Mouse (Mus musculus) intestine, embryonic 14.5 days (tissue): ENCODE results near the gene Med9. TPM values are rescaled to one million over a fixed set of nuclear protein-coding genes. Genes with fewer than 3 reads are reported as not detected.
"Not testable (repeated sequence)": the region's sequence is repeated elsewhere in the genome, so short reads cannot be mapped to it uniquely, and the experiment has no call there.

Experiments
- ATAC-seq: fragments of 200-750 bp; cut with Nextera tagmentation; replicated peaks from 2 replicates; pipeline ENCODE4 v1.8.0; 2017; ENCODE audit warnings: low read depth, moderate number of reproducible peaks, moderate TSS enrichment, moderate library complexity; ENCODE audit not compliant: low FRiP score, low TSS enrichment
- DNase-seq: peaks from one replicate; pipeline ENCODE4 v3.0.0-alpha.2; 2018; ENCODE audit warnings: low spot score
- H3K27ac ChIP-seq: fragments of 300-500 bp; sonication (generic); 2 replicates; pipeline ENCODE4 v1.5.1; 2014; ENCODE audit warnings: low read depth, mild to moderate bottlenecking, control low read depth
- H3K27me3 ChIP-seq: fragments of 300-500 bp; sonication (generic); replicated peaks from 2 replicates; pipeline ENCODE4 v1.6.1; 2014; ENCODE audit warnings: low read length, control low read depth; ENCODE audit not compliant: control insufficient read depth, insufficient read depth
- H3K36me3 ChIP-seq: fragments of 300-500 bp; sonication (generic); 2 replicates; pipeline ENCODE4 v1.6.1; 2014; ENCODE audit warnings: low read length, control low read depth; ENCODE audit not compliant: control insufficient read depth, insufficient read depth
- H3K4me1 ChIP-seq: fragments of 300-500 bp; sonication (generic); replicated peaks from 2 replicates; pipeline ENCODE4 v1.6.1; 2014; ENCODE audit warnings: low read length, control low read depth, mixed read lengths; ENCODE audit not compliant: control insufficient read depth, insufficient read depth
- H3K4me2 ChIP-seq: fragments of 300-500 bp; sonication (generic); 2 replicates; pipeline ENCODE4 v1.6.1; 2014; ENCODE audit warnings: low read length
- H3K4me3 ChIP-seq: fragments of 300-500 bp; sonication (generic); 2 replicates; pipeline ENCODE4 v1.5.1; 2014; ENCODE audit warnings: low read depth, low read length, control low read depth, mixed read lengths
- H3K9ac ChIP-seq: fragments of 300-500 bp; sonication (generic); 2 replicates; pipeline ENCODE4 v1.6.1; 2014; ENCODE audit warnings: mild to moderate bottlenecking, low read length
- H3K9me3 ChIP-seq: fragments of 300-500 bp; sonication (generic); 2 replicates; pipeline ENCODE4 v1.6.1; 2016; ENCODE audit warnings: low read length, control low read depth; ENCODE audit not compliant: control insufficient read depth
- WGBS: fragments of 180-500 bp; shearing (Covaris S2); extraction: QIAGEN DNeasy Blood & Tissue Kit; methylation state at CpG from one replicate; pipeline ENCODE4 v1.1.7; 2014; 5-methylcytosine and 5-hydroxymethylcytosine counted together
- polyA plus RNA-seq: library from polyadenylated mRNA; unstranded; fragments of >200 nt; fragmentation: Nextera tagmentation; extraction: Ambion mirVana; gene quantifications from 2 replicates; pipeline ENCODE4 v1.2.1, GENCODE M21; 2014

Med9 gene
- polyA plus RNA-seq, 1 experiment from 2014 or later, result 41.5 TPM

GRCm38 (mm10) chr11:59937615-59938014 is 10.4 kb upstream of the Med9 start:
- peaks cover 13% of the 10 kb centered on the region for H3K4me1 ChIP-seq
- H3K27ac ChIP-seq, result no peak overlapping the region
- no peak overlapping the region for H3K4me2 ChIP-seq
- no peaks in the 10 kb centered on the region for H3K27me3 ChIP-seq
- ATAC-seq (no peak), DNase-seq (no peak)
- no peak overlapping the region for H3K9ac ChIP-seq
- no peaks in the 10 kb centered on the region for H3K9me3 ChIP-seq
- no peaks in the 10 kb centered on the region for H3K36me3 ChIP-seq
- no peak overlapping the region for H3K4me3 ChIP-seq
- 49% methylated on average over 2 of the region's 2 CpGs for WGBS

GRCm38 (mm10) chr11:59939821-59940220 is 8.2 kb upstream of the Med9 start:
- H3K27ac ChIP-seq, result no peak overlapping the region
- DNase-seq (no peak), ATAC-seq (no peak)
- H3K9ac ChIP-seq, result no peak overlapping the region
- H3K4me2 ChIP-seq, result no peak overlapping the region
- 57% methylated on average over 1 of the region's 1 CpGs for WGBS
- no peaks in the 10 kb centered on the region for H3K4me1 ChIP-seq
- H3K36me3 ChIP-seq, result no peaks in the 10 kb centered on the region
- no peaks in the 10 kb centered on the region for H3K9me3 ChIP-seq
- H3K27me3 ChIP-seq, result no peaks in the 10 kb centered on the region
- no peak overlapping the region for H3K4me3 ChIP-seq

GRCm38 (mm10) chr11:59940645-59941044 is 7.4 kb upstream of the Med9 start:
- Histone ChIP-seq H3K9ac (no peak overlapping the region), H3K4me2 (no peak overlapping the region), H3K27ac (no peak overlapping the region), H3K4me1 (no peaks in the 10 kb centered on the region), H3K4me3 (no peak overlapping the region), H3K36me3 (no peaks in the 10 kb centered on the region), H3K27me3 (no peaks in the 10 kb centered on the region), H3K9me3 (no peaks in the 10 kb centered on the region)
- DNase-seq (no peak), ATAC-seq (no peak)
- 61% methylated on average over 3 of the region's 3 CpGs for WGBS

GRCm38 (mm10) chr11:59941391-59941790 is 6.6 kb upstream of the Med9 start:
- DNase-seq (no peak), ATAC-seq (no peak)
- 20% methylated on average over 3 of the region's 3 CpGs for WGBS
- Histone ChIP-seq H3K4me3 (no peak overlapping the region), H3K36me3 (no peaks in the 10 kb centered on the region), H3K4me1 (no peaks in the 10 kb centered on the region), H3K4me2 (no peak overlapping the region), H3K27ac (no peak overlapping the region), H3K27me3 (no peaks in the 10 kb centered on the region), H3K9me3 (no peaks in the 10 kb centered on the region), H3K9ac (no peak overlapping the region)

GRCm38 (mm10) chr11:59944855-59945254 is 3.2 kb upstream of the Med9 start:
- 93% methylated on average over 9 of the region's 10 CpGs for WGBS
- H3K4me1 ChIP-seq, result peaks cover 14% of the 10 kb centered on the region
- not testable (repeated sequence) for H3K27me3 ChIP-seq, H3K36me3 ChIP-seq, H3K9me3 ChIP-seq, DNase-seq, H3K27ac ChIP-seq, H3K4me3 ChIP-seq, ATAC-seq, H3K4me2 ChIP-seq, H3K9ac ChIP-seq

GRCm38 (mm10) chr11:59948401-59948767 is 378 bp downstream of the Med9 start:
- WGBS, result 1% methylated on average over 16 of the region's 16 CpGs
- DNase-seq, result peak; percentile 66

GRCm38 (mm10) chr11:59952892-59953291 is 4.9 kb downstream of the Med9 start:
- H3K9ac ChIP-seq, result no peak overlapping the region
- no peak overlapping the region for H3K27ac ChIP-seq
- ATAC-seq (no peak), DNase-seq (no peak)
- WGBS, result 80% methylated on average over 14 of the region's 14 CpGs
- H3K4me2 ChIP-seq, result no peak overlapping the region
- no peaks in the 10 kb centered on the region for H3K27me3 ChIP-seq
- peaks cover 10% of the 10 kb centered on the region for H3K4me1 ChIP-seq
- no peaks in the 10 kb centered on the region for H3K9me3 ChIP-seq
- peaks cover 11% of the 10 kb centered on the region; the same call in 1 of the 2 replicates for H3K36me3 ChIP-seq
- H3K4me3 ChIP-seq, result no peak overlapping the region

More at GRCm38 (mm10) chr11:59948401-59948767, 378 bp downstream of the Med9 start:
- Histone ChIP-seq H3K9ac (peak overlapping the region; percentile 99), H3K4me1 (peaks cover 14% of the 10 kb centered on the region), H3K4me2 (peak overlapping the region; percentile 93), H3K27ac (peak overlapping the region; percentile 79), H3K9me3 (no peaks in the 10 kb centered on the region), H3K36me3 (0 out of 2 replicates have a peak, but pooled peaks cover 7% of the 10 kb centered on the region), H3K27me3 (no peaks in the 10 kb centered on the region), H3K4me3 (peak overlapping the region; percentile 99)
- peak; percentile 70 for ATAC-seq

GRCm38 (mm10) chr11:59956749-59957148 is 8.7 kb downstream of the Med9 start:
- no peaks in the 10 kb centered on the region for H3K4me1 ChIP-seq
- no peak overlapping the region for H3K4me2 ChIP-seq
- DNase-seq, result no peak
- H3K27ac ChIP-seq, result no peak overlapping the region
- peaks cover 18% of the 10 kb centered on the region for H3K36me3 ChIP-seq
- no peak for ATAC-seq
- 85% methylated on average over 6 of the region's 6 CpGs for WGBS
- H3K9me3 ChIP-seq, result no peaks in the 10 kb centered on the region
- no peaks in the 10 kb centered on the region for H3K27me3 ChIP-seq
- no peak overlapping the region for H3K4me3 ChIP-seq
- H3K9ac ChIP-seq, result no peak overlapping the region

- 67% methylated on average over 4 of the region's 4 CpGs for WGBS
- no peak overlapping the region for H3K4me2 ChIP-seq
- ATAC-seq, result no peak
These were observed 11.4 kb downstream of the Med9 start for GRCm38 (mm10) chr11:59959453-59959852.

More at GRCm38 (mm10) chr11:59959453-59959852, 11.4 kb downstream of the Med9 start:
- Histone ChIP-seq H3K27ac (no peak overlapping the region), H3K4me3 (no peak overlapping the region), H3K9ac (no peak overlapping the region), H3K27me3 (peaks cover 16% of the 10 kb centered on the region), H3K36me3 (peaks cover 30% of the 10 kb centered on the region), H3K4me1 (no peaks in the 10 kb centered on the region; the same call in 1 of the 2 replicates), H3K9me3 (no peaks in the 10 kb centered on the region)
- no peak for DNase-seq
